Mouse (Mus musculus): ENCODE data around the gene Rtn4ip1. TPM values are rescaled to one million over a fixed set of nuclear protein-coding genes. Genes with fewer than 3 reads are reported as not detected.
A peak's percentile ranks its signal among the peaks of the same experiment; 100 is the strongest.

Rtn4ip1 gene
- 7.9 TPM for polyA plus RNA-seq (2012; fragmentation: generic; extraction: Trizol)
- long read RNA-seq, experiment 1, transcript Rtn4ip1-201 (9 exons, 2,981 nt) = major isoform, 5 of 5 reads
- long read RNA-seq, experiment 1, partial matches to known transcripts = 0 of 5 reads
- long read RNA-seq, experiment 1, other reads (novel, unspliced or antisense) = 0 of 5 reads
- long read RNA-seq, experiment 2, transcript Rtn4ip1-201 (9 exons, 2,981 nt) = major isoform, 67 of 85 reads
- long read RNA-seq, experiment 2, partial matches to known transcripts = 1 of 85 reads
- long read RNA-seq, experiment 2, other reads (novel, unspliced or antisense) = 17 of 85 reads

DNA sequence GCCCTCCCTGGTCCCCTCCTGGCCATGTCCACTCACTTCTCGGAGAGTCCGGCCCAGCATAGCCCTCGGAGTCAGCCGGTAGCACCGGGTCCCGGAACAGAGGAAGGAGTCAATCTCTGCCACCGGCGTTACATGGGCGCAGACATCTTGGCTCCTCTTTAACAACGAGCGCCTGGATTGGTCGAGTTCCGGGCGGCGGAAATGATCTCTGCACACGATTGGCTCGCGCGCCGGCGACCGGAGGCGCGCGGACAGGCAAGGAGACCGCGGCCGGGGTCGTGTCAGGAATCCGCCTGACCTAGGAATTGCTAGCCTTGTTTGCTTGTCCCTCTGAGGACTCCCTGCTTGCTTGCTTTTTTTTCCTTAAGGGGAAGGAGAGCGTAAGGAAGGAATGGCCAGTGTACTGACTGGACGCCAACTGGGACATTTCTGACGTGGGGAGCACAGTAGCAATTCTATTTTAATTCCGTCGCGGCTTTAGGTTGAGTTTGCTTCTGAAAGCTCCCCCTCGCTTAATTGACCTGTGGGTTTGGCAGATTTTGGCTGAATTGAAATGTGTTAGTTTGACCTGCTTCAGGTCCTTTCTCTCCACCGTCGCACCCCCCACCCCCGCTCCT is at the start of gene Rtn4ip1, which contains the start of gene Qrsl1:
TSS of gene Rtn4ip1 (plus strand) at position 230 of the 617 bp plus-strand sequence.
TSS of gene Qrsl1 (minus strand) at position 168 of the 617 bp plus-strand sequence.
- no peak for TF ChIP-seq MYOG (IDR thresholded peaks at IDR 0.05; ENCODE audit: control insufficient read depth, extremely low read depth, insufficient read length)
- TF ChIP-seq FOSL1 (IDR thresholded peaks at IDR 0.05; ENCODE audit: insufficient read depth, low read length, poor library complexity, severe bottlenecking) = no peak
- TF ChIP-seq MYOD1 (IDR thresholded peaks at IDR 0.05; ENCODE audit: control insufficient read depth, insufficient read length, low read depth) = no peak
- TF ChIP-seq MAX (IDR thresholded peaks at IDR 0.05) = no peak
- no peak for TF ChIP-seq CEBPB (IDR thresholded peaks at IDR 0.05; ENCODE audit: low read depth)
- TF ChIP-seq CTCF (IDR thresholded peaks at IDR 0.05; ENCODE audit: control insufficient read depth, insufficient read depth, insufficient read length) = no peak
- no peak for TF ChIP-seq USF1 (IDR thresholded peaks at IDR 0.05; ENCODE audit: low read depth)
- Histone ChIP-seq H3ac (ENCODE audit: control insufficient read depth, insufficient read length, low read depth) (peak within 1 kb of the TSS; percentile 78), H3K4me3 (ENCODE audit: insufficient read depth, poor library complexity, severe bottlenecking) (peak within 1 kb of the TSS; percentile 93)

DNA sequence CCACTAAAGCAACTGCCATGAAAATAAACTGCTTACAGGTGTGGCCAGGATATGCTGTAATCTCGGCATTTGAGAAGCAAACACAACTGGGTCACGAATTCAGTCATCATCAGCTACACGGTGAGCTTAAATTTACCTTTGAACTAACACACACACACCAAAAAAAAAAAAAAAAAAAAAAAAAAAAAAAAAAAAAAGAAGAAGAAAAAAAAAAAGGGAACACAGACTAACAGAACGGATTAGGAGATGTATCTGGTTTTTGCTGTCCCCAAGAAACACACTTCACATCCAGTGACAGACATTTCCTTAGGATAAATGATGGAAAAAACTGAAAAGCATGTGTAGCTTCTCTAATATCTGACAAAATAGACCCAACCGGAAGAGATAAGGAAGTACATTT is 49.7 kb upstream of the Rtn4ip1 start:
- no peak overlapping the region for H3K4me3 ChIP-seq (ENCODE audit: insufficient read depth, poor library complexity, severe bottlenecking)
- H3K36me3 ChIP-seq (ENCODE audit: control insufficient read depth, insufficient read depth) = no peaks in the 10 kb centered on the region
- no peaks in the 10 kb centered on the region for H3K79me2 ChIP-seq (ENCODE audit: control insufficient read depth, insufficient read depth)
- no peaks in the 10 kb centered on the region for H3K79me3 ChIP-seq (ENCODE audit: low read depth)
- no peaks in the 10 kb centered on the region for H3K27me3 ChIP-seq (ENCODE audit: control insufficient read depth, insufficient read depth, insufficient read length)
- no peak for TF ChIP-seq FOSL1 (IDR thresholded peaks at IDR 0.05; ENCODE audit: insufficient read depth, low read length, poor library complexity, severe bottlenecking)
- TF ChIP-seq USF1 (IDR thresholded peaks at IDR 0.05; ENCODE audit: low read depth) = no peak
- no peak for TF ChIP-seq MYOD1 (IDR thresholded peaks at IDR 0.05; ENCODE audit: control insufficient read depth, insufficient read length, low read depth)
- no peak for TF ChIP-seq MAX (IDR thresholded peaks at IDR 0.05)
- TF ChIP-seq CEBPB (IDR thresholded peaks at IDR 0.05; ENCODE audit: low read depth) = no peak
- TF ChIP-seq CTCF (IDR thresholded peaks at IDR 0.05; ENCODE audit: control insufficient read depth, insufficient read depth, insufficient read length) = no peak
- no peak for TF ChIP-seq MYOG (IDR thresholded peaks at IDR 0.05; ENCODE audit: control insufficient read depth, extremely low read depth, insufficient read length)
- H3ac ChIP-seq (ENCODE audit: control insufficient read depth, insufficient read length, low read depth) = no peak overlapping the region

More for the DNA sequence above, at the start of gene Rtn4ip1, which contains the start of gene Qrsl1:
- Histone ChIP-seq H3K27me3 (ENCODE audit: control insufficient read depth, insufficient read depth, insufficient read length) (no peaks in the 10 kb centered on the region), H3K79me3 (ENCODE audit: low read depth) (peaks cover 16% of the 10 kb centered on the region), H3K36me3 (ENCODE audit: control insufficient read depth, insufficient read depth) (no peaks in the 10 kb centered on the region), H3K79me2 (ENCODE audit: control insufficient read depth, insufficient read depth) (peaks cover 48% of the 10 kb centered on the region)

- H3K79me2 ChIP-seq (ENCODE audit: control insufficient read depth, insufficient read depth) = no peaks in the 10 kb centered on the region
- H3K36me3 ChIP-seq (ENCODE audit: control insufficient read depth, insufficient read depth) = no peaks in the 10 kb centered on the region
- H3K79me3 ChIP-seq (ENCODE audit: low read depth) = no peaks in the 10 kb centered on the region
- no peak for TF ChIP-seq USF1 (IDR thresholded peaks at IDR 0.05; ENCODE audit: low read depth)
- no peak for TF ChIP-seq CTCF (IDR thresholded peaks at IDR 0.05; ENCODE audit: control insufficient read depth, insufficient read depth, insufficient read length)
- TF ChIP-seq MAX (IDR thresholded peaks at IDR 0.05) = no peak
- no peak for TF ChIP-seq MYOD1 (IDR thresholded peaks at IDR 0.05; ENCODE audit: control insufficient read depth, insufficient read length, low read depth)
- TF ChIP-seq FOSL1 (IDR thresholded peaks at IDR 0.05; ENCODE audit: insufficient read depth, low read length, poor library complexity, severe bottlenecking) = no peak
- TF ChIP-seq MYOG (IDR thresholded peaks at IDR 0.05; ENCODE audit: control insufficient read depth, extremely low read depth, insufficient read length) = no peak
- TF ChIP-seq CEBPB (IDR thresholded peaks at IDR 0.05; ENCODE audit: low read depth) = no peak
- no peak overlapping the region for H3K4me3 ChIP-seq (ENCODE audit: insufficient read depth, poor library complexity, severe bottlenecking)
- no peaks in the 10 kb centered on the region for H3K27me3 ChIP-seq (ENCODE audit: control insufficient read depth, insufficient read depth, insufficient read length)
- no peak overlapping the region for H3ac ChIP-seq (ENCODE audit: control insufficient read depth, insufficient read length, low read depth)
Measured at GRCm38 (mm10) chr10:43855916-43856315, 45.7 kb upstream of the Rtn4ip1 start.

DNA sequence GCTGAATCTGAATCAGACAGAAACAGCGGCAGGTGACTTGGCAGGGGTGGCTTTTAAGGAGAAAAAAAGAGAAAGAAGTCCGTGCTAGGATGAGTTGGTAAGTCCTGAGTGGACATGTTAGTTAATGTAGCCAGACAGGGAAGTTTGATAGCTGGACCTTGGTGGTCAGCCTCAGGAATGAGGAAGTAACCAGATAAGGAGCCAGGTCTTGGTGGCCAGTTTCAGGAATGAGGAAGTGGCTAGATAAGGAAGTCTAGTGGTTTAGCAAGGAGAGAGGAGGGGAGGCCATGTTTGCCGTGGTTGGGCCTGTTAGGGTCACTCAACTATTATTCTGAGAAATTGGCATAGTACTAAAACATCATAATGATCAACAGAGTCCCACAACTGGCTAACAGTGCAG is 45.3 kb upstream of the Rtn4ip1 start:
- Histone ChIP-seq H3K27me3 (ENCODE audit: control insufficient read depth, insufficient read depth, insufficient read length) (no peaks in the 10 kb centered on the region), H3K79me3 (ENCODE audit: low read depth) (no peaks in the 10 kb centered on the region), H3ac (ENCODE audit: control insufficient read depth, insufficient read length, low read depth) (no peak overlapping the region), H3K79me2 (ENCODE audit: control insufficient read depth, insufficient read depth) (no peaks in the 10 kb centered on the region), H3K4me3 (ENCODE audit: insufficient read depth, poor library complexity, severe bottlenecking) (no peak overlapping the region), H3K36me3 (ENCODE audit: control insufficient read depth, insufficient read depth) (no peaks in the 10 kb centered on the region)
- TF ChIP-seq MYOD1 (IDR thresholded peaks at IDR 0.05; ENCODE audit: control insufficient read depth, insufficient read length, low read depth) (no peak), MAX (IDR thresholded peaks at IDR 0.05) (no peak), FOSL1 (IDR thresholded peaks at IDR 0.05; ENCODE audit: insufficient read depth, low read length, poor library complexity, severe bottlenecking) (no peak), MYOG (IDR thresholded peaks at IDR 0.05; ENCODE audit: control insufficient read depth, extremely low read depth, insufficient read length) (no peak), CTCF (IDR thresholded peaks at IDR 0.05; ENCODE audit: control insufficient read depth, insufficient read depth, insufficient read length) (no peak), CEBPB (IDR thresholded peaks at IDR 0.05; ENCODE audit: low read depth) (no peak), USF1 (IDR thresholded peaks at IDR 0.05; ENCODE audit: low read depth) (no peak)

DNA sequence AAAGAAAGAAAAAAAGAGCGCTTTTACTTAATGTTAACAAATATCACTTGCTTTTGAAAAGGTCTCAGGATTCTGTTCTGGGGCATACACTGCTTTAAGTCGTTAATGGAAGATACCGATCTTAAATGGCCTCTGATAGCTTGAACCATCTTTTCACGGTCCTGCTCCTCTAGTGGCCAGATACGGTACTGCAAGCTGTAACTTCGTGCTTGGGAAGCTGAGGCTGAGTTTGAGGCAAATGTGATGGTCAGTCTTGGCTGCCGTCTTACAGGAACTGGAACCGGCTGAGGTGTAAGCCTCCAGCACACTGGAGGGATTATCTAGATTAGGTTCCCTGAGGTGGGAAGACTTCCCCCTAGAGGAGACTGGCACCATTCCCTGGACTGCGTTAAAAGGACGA is 30.9 kb upstream of the Rtn4ip1 start:
- Histone ChIP-seq H3K27me3 (ENCODE audit: control insufficient read depth, insufficient read depth, insufficient read length) (no peaks in the 10 kb centered on the region), H3K4me3 (ENCODE audit: insufficient read depth, poor library complexity, severe bottlenecking) (no peak overlapping the region), H3K79me2 (ENCODE audit: control insufficient read depth, insufficient read depth) (no peaks in the 10 kb centered on the region), H3K79me3 (ENCODE audit: low read depth) (no peaks in the 10 kb centered on the region), H3ac (ENCODE audit: control insufficient read depth, insufficient read length, low read depth) (no peak overlapping the region), H3K36me3 (ENCODE audit: control insufficient read depth, insufficient read depth) (no peaks in the 10 kb centered on the region)
- TF ChIP-seq CTCF (IDR thresholded peaks at IDR 0.05; ENCODE audit: control insufficient read depth, insufficient read depth, insufficient read length) = peak; percentile 8
- TF ChIP-seq CEBPB (IDR thresholded peaks at IDR 0.05; ENCODE audit: low read depth) = no peak

Measured in C2C12 (cell line).